Mouse (Mus musculus): ENCODE measurements at regions not wholly inside any gene's neighbourhood (a gene's known extent, or its start where the extent isn't known, plus 50 kb on each side); places are given as distances from the start of the nearest gene placed in this dataset.

DNA sequence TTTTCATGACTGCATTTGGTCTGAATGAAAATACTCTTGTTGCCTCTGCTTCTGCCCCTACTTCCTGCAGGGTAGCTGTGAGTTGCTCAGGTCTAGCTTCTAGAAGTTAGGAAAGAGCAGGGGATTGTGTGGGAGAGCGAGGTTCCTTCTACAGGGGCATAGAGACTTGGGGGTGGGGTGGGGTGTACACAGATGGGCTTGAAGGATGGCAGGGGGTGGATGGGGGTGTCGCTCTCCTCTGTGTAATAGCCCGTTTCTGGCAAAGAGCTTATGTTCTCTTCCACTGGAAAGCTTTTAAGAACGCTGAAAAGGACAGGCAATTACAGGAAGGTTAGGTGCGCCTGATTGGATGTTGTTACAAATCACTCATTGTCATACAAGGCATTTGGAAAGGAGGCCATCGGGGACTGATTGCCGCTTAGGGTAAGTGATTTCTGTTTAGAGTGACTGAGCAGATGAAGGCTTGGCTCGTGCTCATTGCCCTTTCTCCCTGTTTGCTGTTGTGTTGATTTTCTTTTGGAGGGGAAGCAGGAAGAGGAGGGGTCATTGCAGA, 629.3 kb upstream of the Fam160b2 start:
- Histone ChIP-seq H3K27ac (no peak overlapping the region), H3K4me1 (replicated peaks) (no peaks in the 10 kb centered on the region), H3K4me3 (no peak overlapping the region), H3K9me3 (no peaks in the 10 kb centered on the region), H3K27me3 (ENCODE audit: insufficient read depth, poor library complexity, severe bottlenecking) (no peaks in the 10 kb centered on the region), H3K36me3 (no peaks in the 10 kb centered on the region)
- no peak for DNase-seq (ENCODE audit: low spot score)
- 89% methylated on average over 8 of the region's 8 CpGs for WGBS

DNA sequence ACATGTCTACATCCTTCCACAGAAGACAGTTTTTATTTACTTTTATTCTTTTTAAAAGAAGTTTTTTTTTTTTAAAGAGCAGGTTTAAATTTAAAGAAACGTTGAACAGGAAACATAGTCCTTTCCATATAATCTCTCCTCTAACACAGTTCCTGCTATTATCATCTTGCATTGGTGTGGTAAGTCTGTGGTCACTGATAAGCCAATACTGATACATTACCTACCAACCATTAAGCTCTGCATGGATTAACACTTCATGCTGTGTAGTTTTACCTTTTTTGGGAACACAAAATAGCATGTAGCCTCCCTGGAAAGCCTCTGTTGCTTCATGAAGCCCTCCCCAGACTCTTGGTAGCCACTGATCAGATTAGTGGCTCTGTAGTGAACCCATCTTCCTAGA, 617.4 kb upstream of the Fam160b2 start:
- 86% methylated on average over 1 of the region's 1 CpGs for WGBS
- no peaks in the 10 kb centered on the region for H3K4me1 ChIP-seq (replicated peaks)

DNA sequence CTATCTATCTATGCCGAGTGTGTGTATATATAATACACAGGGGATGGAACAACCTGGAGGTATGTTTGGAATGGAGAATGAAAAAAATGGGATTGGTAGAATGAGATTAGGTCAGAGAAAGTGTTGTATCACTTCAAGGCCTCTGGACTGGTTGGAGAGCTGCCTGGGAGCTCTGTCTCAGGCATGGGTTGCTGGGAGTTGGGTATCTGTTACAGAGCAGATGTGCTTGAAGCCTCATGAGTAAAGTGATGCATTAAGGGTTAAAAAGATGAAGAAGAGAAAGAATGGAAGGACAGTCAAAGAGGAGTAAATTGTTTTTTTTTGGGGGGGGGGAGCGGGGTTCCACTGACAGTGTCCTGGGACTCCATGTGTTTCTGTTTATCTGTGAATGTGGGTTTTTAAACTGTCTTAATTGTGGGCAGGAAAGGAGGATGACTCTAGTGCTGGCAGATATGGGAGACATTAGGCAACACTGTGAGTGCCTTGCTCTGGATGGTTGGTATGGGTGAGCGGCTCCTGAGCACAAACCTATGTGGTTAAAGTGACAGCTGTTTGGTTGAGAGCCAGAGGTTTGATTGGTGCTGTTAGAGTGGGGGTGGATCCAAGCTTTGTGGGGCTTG, 611.8 kb upstream of the Fam160b2 start:
- no peak for DNase-seq (ENCODE audit: low spot score)
- H3K4me1 ChIP-seq (replicated peaks): no peaks in the 10 kb centered on the region
- WGBS: 90% methylated on average over 3 of the region's 3 CpGs
- no peaks in the 10 kb centered on the region for H3K27me3 ChIP-seq (ENCODE audit: insufficient read depth, poor library complexity, severe bottlenecking)
- H3K9me3 ChIP-seq: no peaks in the 10 kb centered on the region
- no peaks in the 10 kb centered on the region for H3K36me3 ChIP-seq
- H3K4me3 ChIP-seq: no peak overlapping the region
- H3K27ac ChIP-seq: no peak overlapping the region

More for the DNA sequence above, 617.4 kb upstream of the Fam160b2 start:
- H3K36me3 ChIP-seq: no peaks in the 10 kb centered on the region
- no peak overlapping the region for H3K4me3 ChIP-seq
- no peaks in the 10 kb centered on the region for H3K9me3 ChIP-seq
- DNase-seq (ENCODE audit: low spot score): no peak
- H3K27ac ChIP-seq: no peak overlapping the region
- H3K27me3 ChIP-seq (ENCODE audit: insufficient read depth, poor library complexity, severe bottlenecking): no peaks in the 10 kb centered on the region

DNA sequence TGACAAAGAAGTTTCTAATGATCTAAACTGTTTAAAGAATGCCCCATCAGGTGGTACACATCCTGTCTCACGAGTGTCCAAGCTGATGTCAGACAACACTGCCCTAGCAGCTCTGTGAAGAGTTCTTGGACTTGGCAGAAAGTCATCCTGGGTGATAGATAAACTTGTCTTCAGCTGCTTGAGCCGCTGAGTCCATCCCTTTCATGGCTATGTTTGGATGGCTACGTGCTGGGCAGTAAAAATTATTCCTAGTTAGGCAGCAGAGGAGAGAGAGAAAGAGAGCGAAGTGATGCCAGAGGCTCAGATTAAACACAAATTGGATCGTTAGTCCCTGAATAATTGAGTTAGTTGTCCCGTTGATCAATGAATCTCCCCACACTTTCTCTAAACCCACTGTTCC, 603.8 kb upstream of the Fam160b2 start:
- Histone ChIP-seq H3K36me3 (no peaks in the 10 kb centered on the region), H3K27ac (no peak overlapping the region), H3K9me3 (no peaks in the 10 kb centered on the region), H3K4me1 (replicated peaks) (no peaks in the 10 kb centered on the region), H3K4me3 (no peak overlapping the region), H3K27me3 (ENCODE audit: insufficient read depth, poor library complexity, severe bottlenecking) (no peaks in the 10 kb centered on the region)
- DNase-seq (ENCODE audit: low spot score): no peak
- 82% methylated on average over 6 of the region's 6 CpGs for WGBS

DNA sequence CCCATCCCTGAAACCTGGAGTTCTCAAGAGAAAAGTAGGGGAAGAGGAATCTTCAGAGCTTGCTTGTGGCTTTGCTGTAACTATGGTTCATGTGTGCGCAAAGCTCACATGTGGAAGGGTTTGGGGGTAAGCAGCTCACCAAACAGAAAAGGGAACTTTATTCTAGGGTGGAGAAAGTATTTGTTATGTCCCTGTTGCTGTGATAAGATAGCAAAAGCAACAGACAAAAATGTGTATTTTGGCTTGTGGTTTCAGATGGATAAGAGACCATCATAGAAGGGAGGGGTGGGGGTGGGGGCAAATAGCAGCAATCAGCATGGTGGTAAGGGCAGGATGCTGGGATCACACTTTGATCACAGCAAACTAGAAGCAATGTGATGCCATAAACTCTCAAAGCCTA, 601.3 kb upstream of the Fam160b2 start:
- no peaks in the 10 kb centered on the region for H3K4me1 ChIP-seq (replicated peaks)
- DNase-seq (ENCODE audit: low spot score): no peak
- no peak overlapping the region for H3K4me3 ChIP-seq
- no peaks in the 10 kb centered on the region for H3K36me3 ChIP-seq
- H3K27ac ChIP-seq: no peak overlapping the region
- 94% methylated on average over 1 of the region's 1 CpGs for WGBS
- H3K27me3 ChIP-seq (ENCODE audit: insufficient read depth, poor library complexity, severe bottlenecking): no peaks in the 10 kb centered on the region
- no peaks in the 10 kb centered on the region for H3K9me3 ChIP-seq

DNA sequence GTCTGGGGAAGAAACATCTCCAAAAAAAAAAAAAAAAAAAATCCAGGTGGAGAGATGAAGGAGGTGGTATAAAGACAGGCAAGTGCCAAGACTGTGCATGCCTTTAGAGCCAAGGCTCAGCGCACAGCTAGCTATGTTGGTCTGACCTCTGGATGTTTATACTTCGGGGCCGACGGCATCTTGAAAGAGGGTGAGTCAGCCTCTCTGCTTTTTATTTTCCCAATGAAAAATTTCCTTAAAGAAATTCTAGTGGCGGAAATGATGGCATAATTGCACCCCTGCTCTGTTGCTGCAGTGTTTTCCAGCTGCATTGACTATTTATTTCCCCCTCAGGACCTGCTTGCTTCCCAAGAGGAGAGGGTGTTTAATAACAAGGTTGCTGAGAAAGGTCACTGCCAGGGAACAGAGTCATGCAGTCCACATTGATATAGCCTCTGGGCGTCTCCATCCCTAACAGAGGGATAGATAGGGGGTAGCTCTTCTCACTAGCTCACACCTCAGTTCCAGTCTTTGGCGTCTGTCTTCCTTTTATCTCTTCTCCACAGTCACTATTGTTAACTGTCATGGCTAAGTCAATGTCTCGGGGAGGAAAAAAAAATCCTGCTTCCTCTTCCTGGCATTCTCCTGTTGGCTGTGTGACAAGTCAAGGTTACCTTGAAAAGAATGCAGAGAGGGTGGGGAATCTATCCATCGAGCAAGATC, 599.7 kb upstream of the Fam160b2 start:
- 74% methylated on average over 9 of the region's 9 CpGs for WGBS
- Histone ChIP-seq H3K36me3 (no peaks in the 10 kb centered on the region), H3K9me3 (no peaks in the 10 kb centered on the region), H3K27ac (no peak overlapping the region), H3K27me3 (ENCODE audit: insufficient read depth, poor library complexity, severe bottlenecking) (no peaks in the 10 kb centered on the region), H3K4me3 (no peak overlapping the region), H3K4me1 (replicated peaks) (no peaks in the 10 kb centered on the region)
- no peak for DNase-seq (ENCODE audit: low spot score)

DNA sequence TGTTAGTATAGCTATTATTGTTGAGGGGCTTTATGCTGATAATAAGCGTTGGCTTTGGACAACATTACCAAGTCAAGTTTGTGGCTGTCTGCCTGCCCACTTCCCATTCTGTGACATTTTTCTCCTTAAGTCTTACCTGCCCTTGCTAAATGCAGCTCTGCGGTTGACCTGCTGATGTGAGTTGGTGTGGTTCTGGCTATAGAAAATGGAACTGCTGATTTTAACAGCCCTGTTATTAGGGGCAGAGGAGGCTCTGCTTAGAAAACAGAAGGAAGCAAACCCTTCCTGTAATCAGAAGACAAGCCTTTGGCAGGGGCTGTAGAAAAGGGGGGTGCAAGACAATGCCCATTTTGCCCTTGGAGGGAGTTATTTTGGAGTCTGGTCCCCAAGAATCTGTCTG, 594.6 kb upstream of the Fam160b2 start:
- no peaks in the 10 kb centered on the region for H3K36me3 ChIP-seq
- WGBS: 91% methylated on average over 2 of the region's 2 CpGs
- H3K4me3 ChIP-seq: no peak overlapping the region

DNA sequence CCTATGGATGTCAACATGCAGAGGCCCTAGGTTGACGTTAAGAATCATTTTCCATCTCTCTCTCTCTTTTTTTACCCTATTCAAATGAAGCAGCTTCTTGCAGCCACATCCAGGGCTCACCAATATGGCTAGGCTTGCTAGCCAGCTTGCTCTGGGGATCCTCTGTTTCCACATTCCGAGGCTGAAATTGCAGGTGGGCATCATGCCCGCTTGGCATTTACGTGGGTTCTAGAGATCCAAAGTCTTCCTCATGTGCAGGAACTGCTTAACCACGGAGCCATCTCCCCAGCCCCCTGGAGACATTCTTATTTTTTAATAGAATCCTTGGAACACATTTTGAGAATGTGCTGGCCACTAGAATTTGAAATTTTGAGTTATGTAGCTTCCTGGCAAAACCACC, 592.9 kb upstream of the Fam160b2 start:
- Histone ChIP-seq H3K4me1 (replicated peaks) (no peaks in the 10 kb centered on the region), H3K4me3 (no peak overlapping the region), H3K36me3 (no peaks in the 10 kb centered on the region), H3K27me3 (ENCODE audit: insufficient read depth, poor library complexity, severe bottlenecking) (no peaks in the 10 kb centered on the region), H3K9me3 (no peaks in the 10 kb centered on the region), H3K27ac (no peak overlapping the region)
- no peak for DNase-seq (ENCODE audit: low spot score)
- 90% methylated on average over 5 of the region's 5 CpGs for WGBS

More for the DNA sequence above, 594.6 kb upstream of the Fam160b2 start:
- Histone ChIP-seq H3K9me3 (no peaks in the 10 kb centered on the region), H3K4me1 (replicated peaks) (no peaks in the 10 kb centered on the region), H3K27ac (no peak overlapping the region), H3K27me3 (ENCODE audit: insufficient read depth, poor library complexity, severe bottlenecking) (no peaks in the 10 kb centered on the region)
- DNase-seq (ENCODE audit: low spot score): no peak

DNA sequence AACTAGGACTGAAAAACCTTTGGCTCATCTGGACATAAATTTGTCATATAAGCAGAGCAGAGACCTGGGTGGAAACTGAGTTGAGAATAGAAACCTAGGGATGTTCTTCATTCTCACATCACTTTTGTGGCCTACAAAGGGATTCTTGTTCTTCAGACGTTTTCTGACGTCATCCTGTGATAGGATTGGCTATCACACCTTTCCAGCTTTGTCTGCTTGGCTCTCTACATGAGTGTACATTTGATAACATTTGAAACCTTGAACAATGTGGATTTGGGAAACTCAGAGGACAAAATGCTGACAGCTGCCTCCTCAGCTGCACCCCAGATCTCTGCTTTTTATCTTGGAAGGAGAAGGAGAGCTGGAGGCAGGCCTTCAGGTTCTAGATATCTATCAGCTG, 589.7 kb upstream of the Fam160b2 start:
- Histone ChIP-seq H3K27me3 (ENCODE audit: insufficient read depth, poor library complexity, severe bottlenecking) (no peaks in the 10 kb centered on the region), H3K36me3 (no peaks in the 10 kb centered on the region), H3K27ac (no peak overlapping the region), H3K4me3 (no peak overlapping the region), H3K4me1 (replicated peaks) (no peaks in the 10 kb centered on the region), H3K9me3 (no peaks in the 10 kb centered on the region)
- DNase-seq (ENCODE audit: low spot score): no peak
- 88% methylated on average over 2 of the region's 2 CpGs for WGBS

DNA sequence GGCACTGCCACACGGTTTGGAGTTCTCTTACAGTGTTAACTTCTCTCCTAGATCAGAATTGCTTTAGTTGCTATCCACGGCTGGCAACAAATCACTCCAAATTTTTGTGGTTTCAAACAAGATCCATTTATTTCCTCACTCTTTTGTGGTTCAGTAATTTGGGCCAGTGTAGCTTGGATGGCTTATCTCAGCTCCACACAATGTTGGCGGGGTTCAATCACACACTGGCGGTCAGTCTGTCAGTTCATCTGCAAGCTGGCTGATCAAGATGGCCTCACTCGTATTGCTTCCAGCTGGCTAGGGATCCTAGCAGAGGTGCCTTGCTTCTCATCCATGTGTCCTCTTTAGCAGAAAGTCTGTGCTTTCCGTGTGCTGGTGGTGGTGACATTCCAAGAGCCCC, 577.7 kb upstream of the Fam160b2 start:
- Histone ChIP-seq H3K4me3 (no peak overlapping the region), H3K27me3 (ENCODE audit: insufficient read depth, poor library complexity, severe bottlenecking) (no peaks in the 10 kb centered on the region), H3K9me3 (no peaks in the 10 kb centered on the region), H3K36me3 (no peaks in the 10 kb centered on the region), H3K27ac (no peak overlapping the region), H3K4me1 (replicated peaks) (no peaks in the 10 kb centered on the region)
- 84% methylated on average over 6 of the region's 6 CpGs for WGBS
- no peak for DNase-seq (ENCODE audit: low spot score)

DNA sequence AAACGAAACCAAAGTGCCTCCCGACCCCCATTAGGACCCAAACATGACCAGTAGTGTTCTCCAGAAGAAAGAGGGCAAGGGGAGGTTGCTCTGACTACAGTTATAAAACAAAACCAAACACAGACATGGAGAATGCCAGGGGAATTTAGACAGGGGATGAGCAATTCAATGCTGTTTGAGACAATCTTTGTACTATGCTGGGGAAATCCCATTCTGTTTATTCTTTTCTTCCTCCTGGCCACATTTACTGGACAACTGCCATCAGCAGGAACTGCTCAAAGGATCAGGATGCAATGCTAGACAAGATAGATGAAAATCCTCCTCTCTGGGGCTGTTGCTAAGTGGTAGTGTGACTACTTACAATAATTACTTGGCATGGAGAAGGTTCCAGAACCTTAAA, 574.5 kb upstream of the Fam160b2 start:
- H3K36me3 ChIP-seq: no peaks in the 10 kb centered on the region
- WGBS: 73% methylated on average over 2 of the region's 2 CpGs
- DNase-seq (ENCODE audit: low spot score): no peak
- no peaks in the 10 kb centered on the region for H3K9me3 ChIP-seq
- no peak overlapping the region for H3K27ac ChIP-seq
- H3K4me3 ChIP-seq: no peak overlapping the region
- no peaks in the 10 kb centered on the region for H3K27me3 ChIP-seq (ENCODE audit: insufficient read depth, poor library complexity, severe bottlenecking)
- H3K4me1 ChIP-seq (replicated peaks): no peaks in the 10 kb centered on the region

DNA sequence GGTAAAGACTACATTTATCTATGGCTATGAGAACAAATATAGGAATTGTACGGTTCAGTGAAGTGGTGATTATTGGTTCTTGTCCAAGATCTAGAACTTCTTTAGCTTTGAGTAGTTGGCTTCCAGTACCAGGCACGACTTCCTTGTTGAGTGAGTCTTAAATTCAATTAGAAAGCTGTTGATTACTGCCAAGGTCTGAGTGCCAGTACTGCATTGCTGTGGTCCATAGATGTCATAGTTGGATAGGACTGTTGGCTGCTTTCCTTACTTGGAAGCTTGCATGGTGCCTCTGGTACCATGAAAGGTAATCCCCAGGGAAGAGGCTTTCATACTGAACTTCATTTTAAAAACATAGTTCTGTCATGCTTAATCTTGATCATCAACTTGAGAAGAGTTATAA, 559.9 kb upstream of the Fam160b2 start:
- Histone ChIP-seq H3K27me3 (ENCODE audit: insufficient read depth, poor library complexity, severe bottlenecking) (no peaks in the 10 kb centered on the region), H3K36me3 (no peaks in the 10 kb centered on the region), H3K27ac (no peak overlapping the region), H3K9me3 (no peaks in the 10 kb centered on the region), H3K4me3 (no peak overlapping the region), H3K4me1 (replicated peaks) (no peaks in the 10 kb centered on the region)
- 87% methylated on average over 2 of the region's 2 CpGs for WGBS
- DNase-seq (ENCODE audit: low spot score): no peak

DNA sequence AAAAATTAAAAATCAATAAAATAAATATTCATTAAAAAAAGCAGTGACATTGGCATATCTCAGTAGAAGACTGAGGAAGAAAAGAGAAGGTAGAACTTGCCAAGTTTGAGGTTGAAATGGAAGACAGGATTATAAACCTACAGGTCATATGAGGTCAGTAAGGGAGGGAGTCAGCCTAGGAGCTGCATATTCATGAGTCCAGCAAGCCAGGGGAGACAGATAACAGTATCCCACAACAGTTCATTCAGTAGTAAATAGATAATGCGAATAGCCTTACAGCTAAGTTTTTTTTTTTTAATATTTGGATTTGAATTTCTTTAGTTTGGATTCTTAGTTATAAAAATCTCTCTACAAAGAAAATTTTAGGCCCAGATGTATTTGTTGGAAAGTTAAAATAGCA, 542.8 kb upstream of the Fam160b2 start:
- H3K4me3 ChIP-seq: no peak overlapping the region
- no peak for DNase-seq (ENCODE audit: low spot score)
- 93% methylated on average over 1 of the region's 1 CpGs for whole genome bisulfite sequencing
- H3K36me3 ChIP-seq: no peaks in the 10 kb centered on the region
- no peaks in the 10 kb centered on the region for H3K9me3 ChIP-seq
- H3K27ac ChIP-seq: no peak overlapping the region
- H3K4me1 ChIP-seq (replicated peaks): no peaks in the 10 kb centered on the region
- H3K27me3 ChIP-seq (ENCODE audit: insufficient read depth, poor library complexity, severe bottlenecking): no peaks in the 10 kb centered on the region
